In genomic region chr1:62325237-62325636, GRCm38 (mm10) we compare ENCODE assay signal across 28 mouse cellular contexts.
DNase-seq lines count a peak whose midpoint lies in the region; ATAC-seq lines count a peak whose summit lies in the region.
"Had no signal": no experiment of that assay in that cellular context is flagged by ENCODE, and none has a peak within 500 bp of the region (broad histone marks: within the 10 kb centered on the region; RNA-seq: fewer than 3 reads in every experiment).

No protein-coding gene starts in this region.

- peak; percentile 55 for DNase-seq in forebrain, embryonic 11.5 days (ENCODE audit: low spot score)
- peak; percentile 2 for DNase-seq in Muller cell, postnatal 12 days (ENCODE audit: inconsistent ontology term)
- peak; percentile 69 for DNase-seq in embryo, embryonic 10.5 days (ENCODE audit: low spot score)
- peak; percentile 27 for DNase-seq in mesoderm, embryonic 11.5 days (ENCODE audit: low read depth, low spot score)
- no peak for DNase-seq in cerebellum, adult 11 months
- DNase-seq in adrenal gland, postnatal 14 days: no peak
- DNase-seq: cerebellum, adult 11-12 months; cerebellum, adult 9-11 months; gastrocnemius, postnatal 25 days; heart, adult 11 months; kidney, postnatal 25 days; lung, embryonic 14.5 days; lung, postnatal 14 days; thymus, postnatal 4 days had no signal

- no peaks in the 10 kb centered on the region for H3K36me3 ChIP-seq in forebrain, embryonic 11.5 days (ENCODE audit: control insufficient read depth, insufficient read depth, low read length)
- no peaks in the 10 kb centered on the region for H3K36me3 ChIP-seq in forebrain, embryonic 15.5 days
- H3K36me3 ChIP-seq: embryonic facial prominence, embryonic 13.5 days; forebrain, embryonic 12.5 days; G1E; heart, embryonic 10.5 days; heart, embryonic 15.5 days; hindbrain, embryonic 12.5 days; kidney, embryonic 15.5 days; limb, embryonic 12.5 days; liver, embryonic 15.5 days; midbrain, embryonic 13.5 days had no signal

- H3K4me2 ChIP-seq in forebrain, embryonic 11.5 days (ENCODE audit: low read depth, low read length, severe bottlenecking): no peak overlapping the region
- no peak overlapping the region for H3K4me2 ChIP-seq in forebrain, embryonic 15.5 days (replicated peaks)
- H3K4me2 ChIP-seq: embryonic facial prominence, embryonic 13.5 days; forebrain, embryonic 12.5 days; heart, embryonic 15.5 days; hindbrain, embryonic 12.5 days; kidney, embryonic 15.5 days; limb, embryonic 12.5 days; liver, embryonic 15.5 days; lung, embryonic 14.5 days; midbrain, embryonic 13.5 days had no signal

- H3K9me3 ChIP-seq in forebrain, embryonic 11.5 days (ENCODE audit: control insufficient read depth, low read length): no peaks in the 10 kb centered on the region
- H3K9me3 ChIP-seq in forebrain, embryonic 15.5 days: no peaks in the 10 kb centered on the region
- H3K9me3 ChIP-seq: embryonic facial prominence, embryonic 13.5 days; forebrain, embryonic 12.5 days; G1E; heart, embryonic 10.5 days; heart, embryonic 15.5 days; hindbrain, embryonic 12.5 days; kidney, embryonic 15.5 days; limb, embryonic 12.5 days; liver, embryonic 15.5 days; midbrain, embryonic 13.5 days had no signal

- no peaks in the 10 kb centered on the region; the same call in 1 of the 2 replicates for H3K4me1 ChIP-seq in forebrain, embryonic 11.5 days (replicated peaks; ENCODE audit: control insufficient read depth, insufficient read depth, low read length)
- H3K4me1 ChIP-seq in forebrain, embryonic 15.5 days: no peaks in the 10 kb centered on the region
- H3K4me1 ChIP-seq: embryonic facial prominence, embryonic 13.5 days; liver, embryonic 15.5 days had no signal

- H3K4me3 ChIP-seq in forebrain, embryonic 11.5 days (ENCODE audit: low read depth, low read length): no peak overlapping the region
- no peak overlapping the region for H3K4me3 ChIP-seq in forebrain, embryonic 15.5 days
- H3K4me3 ChIP-seq: embryonic facial prominence, embryonic 13.5 days; forebrain, embryonic 12.5 days; heart, embryonic 10.5 days; heart, embryonic 15.5 days; hindbrain, embryonic 12.5 days; kidney, embryonic 15.5 days; left cerebral cortex, adult 2 months; limb, embryonic 12.5 days; liver, embryonic 15.5 days; midbrain, embryonic 13.5 days had no signal

- H3K27me3 ChIP-seq in forebrain, embryonic 11.5 days (ENCODE audit: control insufficient read depth, insufficient read depth, low read length): no peaks in the 10 kb centered on the region
- H3K27me3 ChIP-seq in forebrain, embryonic 15.5 days: no peaks in the 10 kb centered on the region
- H3K27me3 ChIP-seq: embryonic facial prominence, embryonic 13.5 days; forebrain, embryonic 12.5 days; heart, embryonic 15.5 days; hindbrain, embryonic 12.5 days; kidney, embryonic 15.5 days; liver, embryonic 15.5 days; midbrain, embryonic 13.5 days; Patski had no signal

- 4% methylated on average over 5 of the region's 5 CpGs for WGBS in forebrain, embryonic 11.5 days
- 15% methylated on average over 5 of the region's 5 CpGs for WGBS in forebrain, embryonic 15.5 days

- H3K9ac ChIP-seq in forebrain, embryonic 11.5 days (ENCODE audit: low read length): no peak overlapping the region
- H3K9ac ChIP-seq in forebrain, embryonic 15.5 days (replicated peaks): no peak overlapping the region
- H3K9ac ChIP-seq: embryonic facial prominence, embryonic 13.5 days; forebrain, embryonic 12.5 days; heart, embryonic 15.5 days; hindbrain, embryonic 12.5 days; kidney, embryonic 15.5 days; limb, embryonic 12.5 days; liver, embryonic 15.5 days; lung, embryonic 14.5 days; midbrain, embryonic 13.5 days had no signal

- H3K27ac ChIP-seq in forebrain, embryonic 11.5 days (ENCODE audit: low read depth, low read length): no peak overlapping the region
- H3K27ac ChIP-seq in forebrain, embryonic 15.5 days (replicated peaks): no peak overlapping the region
- H3K27ac ChIP-seq: embryonic facial prominence, embryonic 13.5 days; forebrain, embryonic 12.5 days; heart, embryonic 10.5 days; heart, embryonic 15.5 days; hindbrain, embryonic 12.5 days; kidney, embryonic 15.5 days; left cerebral cortex, adult 2 months; limb, embryonic 12.5 days; liver, embryonic 15.5 days; midbrain, embryonic 13.5 days had no signal

- ATAC-seq in forebrain, embryonic 11.5 days (replicated peaks; ENCODE audit: low FRiP score): no peak
- no peak for ATAC-seq in forebrain, embryonic 15.5 days (replicated peaks)
- ATAC-seq: intestine, embryonic 16.5 days; midbrain, embryonic 13.5 days; Patski had no signal

Comparison
In these comparisons a context has a peak if more than half of its experiments do, and no peak if none do; other contexts are left out.
1. DNase-seq: peak in forebrain, embryonic 11.5 days (single experiment), Muller cell, postnatal 12 days (single experiment), embryo, embryonic 10.5 days (single experiment) and mesoderm, embryonic 11.5 days (single experiment); none in cerebellum, adult 11 months (single experiment) and adrenal gland, postnatal 14 days (single experiment).